Mouse (Mus musculus): Measurements from ENCODE around the gene Tbx20.

GRCm38 (mm10) chr9:24773669-24774068 is 434 bp downstream of the Tbx20 start:
- TF ChIP-seq POLR2A (IDR thresholded peaks at IDR 0.05; ENCODE audit: control insufficient read depth, extremely low read depth, insufficient read depth, low read length, poor library complexity) (no peak), CTCF (IDR thresholded peaks at IDR 0.05; ENCODE audit: borderline replicate concordance, control insufficient read depth, extremely low read depth, insufficient read depth, low read length, poor library complexity) (no peak)
